Mouse (Mus musculus) C2C12 (cell line): ENCODE results near the gene Cep131.

Experiments used
- CTCF ChIP-seq: IDR thresholded peaks from one replicate; pipeline ENCODE4 v1.5.1; 2011; ENCODE audit not compliant: control insufficient read depth, insufficient read depth, insufficient read length
- MAX ChIP-seq: IDR thresholded peaks from one replicate; pipeline ENCODE4 v1.6.1; 2011; ENCODE audit warnings: mild to moderate bottlenecking, control low read depth
- MYOG ChIP-seq: IDR thresholded peaks from one replicate; pipeline ENCODE4 v1.6.1; 2011; ENCODE audit not compliant: control insufficient read depth, insufficient read length; ENCODE audit errors: extremely low read depth

- TF ChIP-seq MYOG (no peak), CTCF (no peak), MAX (no peak)
Observed at GRCm38 (mm10) chr11:120028319-120029092, 58.1 kb downstream of the Cep131 start.
